Mouse (Mus musculus): ENCODE results near the gene Akap2. TPM values are rescaled to one million over a fixed set of nuclear protein-coding genes. Genes with fewer than 3 reads are reported as not detected.

The Akap2 gene
- polyA plus RNA-seq, 1 experiment: 19.3 TPM

DNA sequence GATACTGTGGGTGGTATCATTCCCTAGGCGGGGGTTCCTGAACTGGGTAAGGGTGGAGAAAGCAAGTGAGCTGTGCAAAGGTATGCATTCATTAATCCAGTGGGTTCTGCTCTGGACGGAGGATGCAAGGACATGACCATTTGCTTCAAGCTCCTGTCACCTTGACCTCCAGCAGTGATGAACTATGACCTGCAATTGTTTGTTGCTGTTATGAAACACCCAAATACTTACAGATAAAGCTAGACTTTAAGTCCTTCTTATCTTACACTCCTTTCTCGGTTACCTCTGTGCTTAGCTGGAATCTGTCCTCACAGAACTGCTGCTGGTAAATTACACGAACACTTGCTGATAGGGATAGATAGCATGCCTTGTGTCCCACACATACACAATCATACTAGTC is 223.2 kb downstream of the Akap2 start:
- Histone ChIP-seq H3ac (ENCODE audit: control insufficient read depth, insufficient read length) (no peak overlapping the region), H3K79me2 (ENCODE audit: control insufficient read depth, insufficient read depth) (no peaks in the 10 kb centered on the region)

DNA sequence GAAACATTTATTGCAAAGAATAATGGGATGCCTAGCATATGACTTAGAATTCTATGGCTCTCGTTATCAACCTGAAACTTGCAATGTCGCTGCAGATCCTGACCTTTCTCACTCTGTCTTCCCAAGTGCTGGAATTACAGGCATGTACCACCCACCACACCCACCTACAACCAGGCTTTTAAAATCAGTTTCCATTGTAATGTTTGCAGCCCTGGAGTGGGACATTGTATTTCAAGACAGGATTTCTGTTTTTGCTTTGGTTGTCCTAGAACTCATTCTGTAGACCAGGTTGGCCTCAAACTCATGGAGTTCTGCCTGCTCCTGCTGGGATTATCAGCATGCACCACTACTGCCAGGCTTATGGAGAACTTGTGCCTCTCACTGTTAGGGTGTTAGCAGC is 225.4 kb downstream of the Akap2 start:
- Histone ChIP-seq H3K4me3 (no peak overlapping the region), H3ac (ENCODE audit: control insufficient read depth, insufficient read length) (no peak overlapping the region), H3K36me3 (ENCODE audit: control insufficient read depth, insufficient read depth) (peaks cover 52% of the 10 kb centered on the region), H3K79me2 (ENCODE audit: control insufficient read depth, insufficient read depth) (no peaks in the 10 kb centered on the region), H3K27me3 (ENCODE audit: control insufficient read depth, insufficient read depth, insufficient read length) (no peaks in the 10 kb centered on the region), H3K4me2 (ENCODE audit: low read depth) (no peak overlapping the region)
- no peak for TF ChIP-seq MYOD1 (IDR thresholded peaks at IDR 0.05; ENCODE audit: control insufficient read depth in 1 of 3, insufficient read length in 2 of 3, low read depth in 2 of 3)
- no peak for TF ChIP-seq POLR2AphosphoS2 (IDR thresholded peaks at IDR 0.05; ENCODE audit: insufficient read length, low read depth)

More for the DNA sequence above, 223.2 kb downstream of the Akap2 start:
- no peak overlapping the region for H3K4me2 ChIP-seq (ENCODE audit: low read depth)
- H3K27me3 ChIP-seq (ENCODE audit: control insufficient read depth, insufficient read depth, insufficient read length): no peaks in the 10 kb centered on the region
- no peak for TF ChIP-seq SRF (IDR thresholded peaks at IDR 0.05; ENCODE audit: control insufficient read depth, insufficient read length, low read depth)
- no peak overlapping the region for H3K4me3 ChIP-seq
- H3K36me3 ChIP-seq (ENCODE audit: control insufficient read depth, insufficient read depth): peaks cover 34% of the 10 kb centered on the region

Other genes starting within 250 kb of the Akap2 start
- gene Pakap, start 149.5 kb upstream of the Akap2 start, polyA plus RNA-seq (2012; fragmentation: generic; extraction: Trizol): 6.5 TPM
- gene D630039A03Rik, start 198.6 kb downstream of the Akap2 start, polyA plus RNA-seq (2012; fragmentation: generic; extraction: Trizol): 0.01 TPM
- gene Txn1, start 238.8 kb downstream of the Akap2 start, polyA plus RNA-seq (2012; fragmentation: generic; extraction: Trizol): 381 TPM